Mouse (Mus musculus) MEL-GATA-1-ER (cell line): ENCODE measurements around the gene Eif5.
A peak's percentile ranks its signal among the peaks of the same experiment; 100 is the strongest.

ENCODE experiments used
- DNase-seq: peaks from one replicate; pipeline ENCODE4 v3.0.0-alpha.2; 2012; ENCODE audit warnings: low read depth; ENCODE audit errors: extremely low read depth

Eif5 gene

DNA sequence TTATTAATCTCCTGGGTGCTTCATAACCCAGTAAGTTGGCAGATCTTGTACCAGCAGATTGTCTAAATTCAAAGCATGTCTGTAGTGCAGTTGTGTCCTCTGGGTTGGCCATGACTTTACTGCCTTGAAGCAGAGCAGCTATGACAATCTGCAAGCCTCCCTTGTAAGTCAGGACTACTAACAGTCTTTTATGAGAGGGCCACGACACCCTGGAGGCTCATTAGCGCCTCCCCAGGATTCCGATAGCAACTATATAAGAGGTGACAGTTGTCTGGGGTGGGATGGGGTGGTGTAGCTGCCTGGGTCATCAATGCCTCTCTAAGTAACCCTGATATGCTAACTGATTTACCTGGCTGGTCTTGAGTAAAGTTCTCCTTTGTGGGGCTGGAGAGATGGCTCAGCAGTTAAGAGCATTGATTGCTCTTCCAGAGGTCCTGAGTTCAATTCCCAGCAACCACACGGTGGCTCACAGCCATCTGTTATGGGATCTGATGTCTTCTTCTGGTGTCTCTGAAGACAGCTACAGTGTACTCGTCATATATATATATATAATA, 25.3 kb downstream of the Eif5 start:
- no peak for DNase-seq

DNA sequence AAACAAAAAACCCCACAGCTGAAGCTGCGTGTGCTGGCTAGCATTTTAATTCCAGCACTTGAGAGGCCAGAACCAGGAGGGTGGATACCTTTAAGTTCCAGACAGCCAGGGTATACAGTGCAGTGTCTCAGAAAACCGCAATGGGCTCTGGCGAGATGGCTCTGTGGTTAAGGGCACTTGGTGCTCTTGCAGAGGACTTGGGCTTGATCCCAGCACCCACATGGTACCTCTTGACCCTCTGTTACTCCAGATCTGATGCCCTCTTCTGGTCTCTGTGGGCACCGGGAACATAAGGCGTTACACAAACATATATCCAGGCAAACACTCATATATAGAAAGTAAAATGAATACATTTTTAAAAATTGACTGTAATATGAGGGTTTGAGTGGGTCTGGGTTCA, 27.5 kb downstream of the Eif5 start:
- DNase-seq, result no peak

DNA sequence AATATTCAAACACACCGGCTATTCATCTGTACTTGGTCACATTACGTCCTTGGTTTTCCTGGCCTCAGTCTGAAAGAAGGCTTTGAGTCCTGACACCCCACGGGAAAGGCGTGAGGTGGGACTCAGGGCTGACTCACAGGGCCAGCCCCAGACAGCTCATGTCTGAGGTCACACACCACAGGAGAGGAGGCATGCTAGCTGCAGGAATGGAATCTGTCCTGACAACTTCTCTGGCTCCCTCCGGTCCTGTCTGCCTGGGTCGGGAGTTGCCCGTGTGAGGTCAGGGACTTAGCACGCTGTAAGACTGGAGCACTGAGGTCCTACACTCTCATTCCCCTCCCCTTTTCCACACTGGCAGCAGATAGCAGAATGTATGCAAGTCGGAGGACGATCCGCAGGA, 31.0 kb downstream of the Eif5 start:
- no peak for DNase-seq

DNA sequence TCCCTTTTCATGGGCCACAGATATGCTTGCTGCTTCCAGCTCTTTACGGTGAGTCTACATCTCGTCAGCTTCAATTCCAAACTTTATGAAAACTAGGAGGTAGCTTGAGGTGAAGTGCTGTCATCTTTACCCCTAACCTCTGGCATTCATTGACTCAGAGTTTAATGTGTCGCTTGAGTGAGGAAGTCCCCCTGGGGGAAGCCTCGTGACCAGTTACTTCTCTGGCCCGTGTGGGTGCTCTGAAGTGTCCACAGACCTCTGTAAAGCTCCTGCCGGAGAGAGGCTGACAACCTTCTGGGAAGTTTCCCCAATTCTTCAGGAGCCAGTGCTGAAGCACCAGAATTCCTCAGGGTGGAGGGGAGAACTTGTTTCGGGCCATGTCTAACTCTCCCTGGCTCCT, 34.6 kb downstream of the Eif5 start:
- DNase-seq, result no peak

DNA sequence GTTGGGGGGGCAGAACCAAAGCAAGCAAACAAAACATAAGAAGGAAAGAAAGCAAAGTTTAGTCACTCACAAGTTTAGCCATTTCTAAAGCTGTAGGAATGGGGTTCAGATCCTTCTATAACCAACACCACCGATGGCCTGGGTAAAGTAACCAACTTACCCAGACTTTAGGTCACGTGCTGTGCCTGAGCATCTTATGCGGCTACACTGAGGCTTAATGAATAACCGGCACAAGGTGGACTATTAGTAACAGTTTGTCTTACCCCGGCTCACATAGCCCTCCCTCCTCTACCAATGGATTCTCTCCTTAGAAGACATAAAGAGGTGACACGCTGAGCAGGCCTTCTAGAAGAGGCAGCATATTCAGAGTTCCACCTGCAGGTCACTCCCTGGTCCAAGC, 35.5 kb downstream of the Eif5 start:
- no peak for DNase-seq

DNA sequence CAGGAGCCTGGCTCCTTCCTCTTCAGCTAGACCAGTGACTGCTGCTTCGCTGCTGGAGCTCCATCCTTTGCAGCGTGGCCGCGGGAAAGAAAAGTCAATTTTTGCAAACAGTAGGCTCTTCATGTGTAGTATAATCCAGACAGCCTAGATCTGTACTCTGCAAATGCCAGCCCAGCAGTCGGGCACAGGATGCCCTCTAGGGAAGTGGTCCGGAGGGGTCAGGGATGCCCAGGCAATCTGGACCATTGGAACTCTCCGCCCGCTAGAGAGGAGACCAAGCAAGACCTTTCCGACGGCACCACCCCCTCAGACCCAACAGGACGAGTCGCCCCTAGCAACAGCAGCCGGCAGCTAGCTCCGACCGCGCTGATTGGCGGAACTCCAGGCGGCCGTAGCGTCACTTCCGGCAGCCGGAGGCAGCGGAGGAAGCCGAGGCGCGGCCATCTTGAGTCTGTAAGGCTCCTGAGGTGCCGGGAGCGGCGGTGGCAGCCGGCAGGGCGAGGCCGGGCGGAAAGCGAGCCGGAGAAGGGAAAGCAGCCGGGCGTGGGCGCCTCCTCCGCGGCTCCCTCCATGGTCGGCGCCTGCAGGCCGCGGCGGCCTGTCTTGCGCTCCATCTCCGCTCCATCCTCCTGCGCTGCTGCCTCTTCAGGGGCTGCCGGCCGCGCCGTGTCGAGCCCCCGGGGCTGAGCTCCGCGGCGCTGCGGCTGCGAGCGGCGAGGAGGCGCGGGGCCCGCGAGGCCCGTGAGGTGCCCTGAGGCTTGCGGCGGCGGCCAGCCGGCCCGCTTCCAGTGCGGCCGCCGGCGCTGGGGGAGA, 36.5 kb downstream of the Eif5 start, which contains the start of gene Mark3:
Gene Mark3, plus strand, starts transcription at position 450 of the 813 bp plus-strand sequence.
- peak; percentile 85 for DNase-seq

DNA sequence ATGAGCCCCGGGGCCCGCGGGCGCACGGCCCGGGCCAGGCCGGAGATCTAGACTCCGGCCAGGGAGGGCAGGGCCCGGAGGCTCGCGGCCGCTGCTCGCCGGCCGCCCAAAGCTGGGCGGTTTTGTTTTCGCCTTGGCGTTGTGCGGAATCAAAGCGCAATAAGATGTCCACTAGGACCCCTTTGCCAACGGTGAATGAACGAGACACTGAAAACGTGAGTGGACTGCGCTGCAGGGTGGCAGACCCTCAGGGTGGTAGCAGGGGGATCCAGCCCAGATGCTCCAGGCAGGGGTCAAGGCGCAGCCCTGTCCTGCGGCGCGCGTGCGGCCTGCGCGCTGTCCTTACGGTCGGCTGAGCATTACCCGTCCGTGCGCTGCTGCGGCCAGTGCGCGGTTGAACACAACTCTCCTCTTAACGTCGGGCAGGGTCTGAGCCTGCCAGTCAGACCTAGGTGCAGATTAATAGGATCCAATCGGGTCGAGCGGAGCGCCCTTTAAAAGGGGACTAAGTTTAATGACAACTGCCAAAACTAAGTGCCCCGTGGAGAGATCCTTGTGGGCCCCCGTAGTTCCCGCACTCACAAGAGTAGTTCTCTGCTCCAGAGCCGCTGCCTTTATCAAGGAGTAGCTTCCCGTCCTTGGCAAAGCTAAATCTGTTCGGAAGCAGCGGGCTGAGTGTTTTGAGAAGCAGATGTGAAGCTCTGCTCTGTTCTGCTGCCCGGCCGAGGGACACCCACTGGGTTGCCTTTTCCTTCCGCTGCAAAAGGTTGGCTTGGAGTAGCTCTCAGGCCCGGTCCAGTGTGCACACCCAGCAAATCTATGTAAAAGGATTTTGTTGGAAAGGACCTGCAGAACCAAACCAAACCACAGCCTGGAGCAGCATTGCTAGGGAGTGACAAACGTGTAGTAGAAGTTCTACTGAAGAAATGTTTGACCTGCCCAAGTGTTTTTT, 37.3 kb downstream of the Eif5 start:
- DNase-seq, result no peak

DNA sequence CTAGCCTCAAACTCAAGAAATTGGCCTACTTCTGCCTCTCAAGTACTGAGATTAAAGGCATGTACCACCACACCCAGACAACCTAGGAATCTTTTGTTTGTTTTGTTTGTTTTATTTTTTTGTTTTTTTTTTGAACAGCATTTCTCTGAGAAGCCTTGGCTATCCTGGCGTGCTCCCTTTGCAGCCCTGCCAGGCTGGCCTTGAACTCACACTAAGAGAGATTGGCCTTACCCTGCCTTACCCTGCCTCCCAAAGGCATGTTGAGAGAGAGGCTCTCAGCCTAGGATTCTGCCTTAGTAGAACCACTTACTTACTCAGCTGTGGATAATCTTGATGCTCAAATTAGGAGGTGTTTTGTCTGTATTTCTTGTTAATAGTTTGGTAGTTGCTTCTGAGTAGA, 45.2 kb downstream of the Eif5 start:
- no peak for DNase-seq

DNA sequence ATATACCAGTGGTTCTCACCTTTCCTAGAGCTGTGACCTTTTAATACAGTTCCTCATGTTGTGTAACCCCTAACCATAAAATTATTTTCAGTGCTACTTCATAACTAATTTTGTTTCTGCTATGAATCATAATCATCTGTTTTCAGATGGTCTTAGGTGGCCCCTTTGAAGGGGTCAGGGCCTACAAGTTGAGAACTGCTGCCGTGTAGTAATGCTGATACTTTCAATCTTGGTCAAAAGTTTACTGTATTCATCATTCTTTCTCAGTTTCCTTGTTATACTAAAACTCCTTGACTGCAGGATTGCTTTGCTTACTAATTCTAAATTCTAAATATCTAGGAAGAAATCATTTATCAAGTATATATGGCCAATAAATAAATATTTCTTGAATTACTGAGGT, 46.6 kb downstream of the Eif5 start:
- no peak for DNase-seq

DNA sequence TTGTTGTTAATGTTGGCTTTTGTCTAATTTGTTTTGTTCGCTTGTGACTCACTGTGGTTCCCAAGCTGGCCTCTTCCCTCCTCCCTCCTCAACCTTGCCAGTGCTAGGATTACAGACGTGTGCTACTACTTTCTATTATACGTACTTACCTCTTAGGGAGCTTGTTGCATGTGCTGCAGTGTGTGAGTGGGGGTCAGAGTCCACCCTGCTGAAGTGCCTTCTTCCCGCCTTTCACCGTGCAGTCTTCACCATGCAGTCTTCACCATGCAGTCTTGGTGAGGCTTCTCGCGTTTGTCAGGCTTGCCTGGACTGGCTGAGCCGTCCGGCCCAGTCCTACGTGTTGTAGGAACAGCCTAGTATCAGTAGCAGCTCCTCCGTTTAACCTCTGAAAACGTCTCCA, 49.4 kb downstream of the Eif5 start:
- no peak for DNase-seq

DNA sequence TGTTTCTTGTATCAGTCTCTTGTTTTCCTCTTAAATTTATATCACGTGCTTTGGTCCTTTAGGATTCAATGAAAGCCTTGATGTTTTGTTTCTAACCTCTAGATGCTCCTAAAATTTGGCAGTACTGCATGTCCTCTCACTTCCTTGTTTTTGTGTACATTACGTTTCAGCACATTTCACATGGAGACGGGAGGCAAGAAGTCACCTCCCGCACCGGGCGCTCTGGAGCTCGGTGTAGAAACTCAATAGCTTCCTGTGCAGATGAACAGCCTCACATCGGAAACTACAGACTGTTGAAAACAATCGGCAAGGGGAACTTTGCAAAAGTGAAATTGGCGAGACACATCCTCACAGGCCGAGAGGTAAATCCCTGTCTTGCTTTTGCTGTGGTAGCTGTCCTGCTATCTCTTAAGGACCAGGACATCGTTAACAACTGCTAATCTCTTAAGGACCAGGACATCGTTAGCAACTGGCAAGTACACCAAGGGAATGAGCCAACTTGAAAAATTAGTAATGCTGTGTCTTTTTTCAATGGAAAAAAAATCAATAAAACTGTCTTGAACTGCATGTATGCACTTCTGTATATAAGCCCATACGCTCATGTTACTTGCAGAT, 54.7 kb downstream of the Eif5 start:
- no peak for DNase-seq

DNA sequence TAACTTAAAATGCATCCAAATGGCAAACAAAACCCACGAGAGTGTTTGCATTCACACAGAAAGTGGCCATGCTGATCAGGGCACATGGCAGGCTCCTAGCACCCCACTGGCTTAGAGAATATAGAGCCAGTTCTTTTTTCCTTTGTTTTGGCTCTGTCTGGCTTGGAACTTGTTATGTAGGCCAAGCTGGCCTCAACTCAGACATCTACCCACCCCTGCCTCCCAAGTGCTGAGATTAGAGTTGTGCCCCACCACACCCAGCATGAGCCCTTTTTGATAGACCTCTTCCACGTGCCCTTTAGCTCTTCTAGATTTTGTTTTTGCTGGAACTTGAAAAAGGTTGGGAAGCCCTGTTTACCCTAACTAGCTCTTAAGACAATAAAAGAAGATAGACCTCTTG, 56.0 kb downstream of the Eif5 start:
- no peak for DNase-seq
